Mouse (Mus musculus) bone marrow, adult 2 months (tissue): ENCODE measurements around the gene Cdc42se2. TPM values are rescaled to one million over a fixed set of nuclear protein-coding genes. Genes with fewer than 3 reads are reported as not detected.
A peak's percentile ranks its signal among the peaks of the same experiment; 100 is the strongest.

ENCODE experiments used
- H3K27ac ChIP-seq: fragments of 200-500 bp; 2 replicates; pipeline ENCODE4 v1.5.1; 2012; ENCODE audit warnings: low read depth, mild to moderate bottlenecking, control low read depth, inconsistent platforms, low read length; ENCODE audit not compliant: control insufficient read depth, poor library complexity, insufficient read depth
- H3K4me1 ChIP-seq: fragments of 200-500 bp; 2 replicates; pipeline ENCODE4 v1.6.1; 2011; ENCODE audit warnings: low read length; ENCODE audit not compliant: control insufficient read depth, insufficient read depth
- H3K4me3 ChIP-seq: fragments of 200-500 bp; replicated peaks from 2 replicates; pipeline ENCODE3; 2011; ENCODE audit warnings: mild to moderate bottlenecking, low read depth, low read length, control low read depth; ENCODE audit not compliant: control insufficient read depth
- CTCF ChIP-seq: fragments of 200-500 bp; IDR thresholded peaks from 2 replicates; pipeline ENCODE4 v1.5.1; 2011; ENCODE audit warnings: low read length, control low read depth; ENCODE audit not compliant: control insufficient read depth, insufficient read depth
- POLR2A ChIP-seq: fragments of 200-500 bp; IDR thresholded peaks from 2 replicates; pipeline ENCODE4 v1.6.1; 2011; ENCODE audit warnings: low read depth, mild to moderate bottlenecking, control low read depth, low read length, borderline replicate concordance; ENCODE audit not compliant: control insufficient read depth
- WGBS: fragments of 180-500 bp; shearing (Covaris S2); methylation state at CpG from one replicate; pipeline ENCODE4 v1.1.7; 2018; 5-methylcytosine and 5-hydroxymethylcytosine counted together
- polyA plus RNA-seq: library from polyadenylated mRNA; stranded (reverse); fragments of >200 nt; gene quantifications from 2 replicates; pipeline ENCODE4 v1.2.4, GENCODE M21; 2011; ENCODE audit warnings: low replicate concordance; ENCODE audit not compliant: missing spikeins, insufficient read depth, insufficient read length

Gene Cdc42se2
- polyA plus RNA-seq, 1 experiment: 17.9 TPM

GRCm38 (mm10) chr11:54785566-54785965, 1.9 kb downstream of the Cdc42se2 start:
- TF ChIP-seq POLR2A: no peak
- TF ChIP-seq CTCF: no peak
- H3K4me3 ChIP-seq: no peak overlapping the region
- 83% methylated on average over 3 of the region's 3 CpGs for whole genome bisulfite sequencing

GRCm38 (mm10) chr11:54784436-54784835, 3.0 kb downstream of the Cdc42se2 start:
- 77% methylated on average over 3 of the region's 3 CpGs for WGBS
- Histone ChIP-seq H3K27ac (no peak overlapping the region), H3K4me3 (no peak overlapping the region), H3K4me1 (peaks cover 4% of the 10 kb centered on the region)
- TF ChIP-seq CTCF (no peak), POLR2A (no peak)

More at GRCm38 (mm10) chr11:54785566-54785965, 1.9 kb downstream of the Cdc42se2 start:
- Histone ChIP-seq H3K27ac (no peak overlapping the region), H3K4me1 (peaks cover 4% of the 10 kb centered on the region)

GRCm38 (mm10) chr11:54782253-54782652, 5.2 kb downstream of the Cdc42se2 start:
- 84% methylated on average over 6 of the region's 6 CpGs for WGBS
- Histone ChIP-seq H3K27ac (no peak overlapping the region), H3K4me1 (peaks cover 7% of the 10 kb centered on the region), H3K4me3 (no peak overlapping the region)
- no peak for TF ChIP-seq CTCF
- no peak for TF ChIP-seq POLR2A

- Histone ChIP-seq H3K27ac (no peak overlapping the region), H3K4me1 (peaks cover 6% of the 10 kb centered on the region), H3K4me3 (no peak overlapping the region)
- no peak for TF ChIP-seq CTCF
- TF ChIP-seq POLR2A: no peak
- 86% methylated on average over 1 of the region's 1 CpGs for WGBS
Measured at GRCm38 (mm10) chr11:54779946-54780345, 7.5 kb downstream of the Cdc42se2 start.

- 20% methylated on average over 1 of the region's 1 CpGs for WGBS
- TF ChIP-seq POLR2A: no peak
- no peak for TF ChIP-seq CTCF
Measured at GRCm38 (mm10) chr11:54778131-54778844, 9.2 kb downstream of the Cdc42se2 start.

GRCm38 (mm10) chr11:54777387-54778130, 9.9 kb downstream of the Cdc42se2 start:
- Histone ChIP-seq H3K27ac (no peak overlapping the region), H3K4me1 (peaks cover 8% of the 10 kb centered on the region), H3K4me3 (no peak overlapping the region)
- TF ChIP-seq CTCF: no peak
- TF ChIP-seq POLR2A: no peak
- 72% methylated on average over 6 of the region's 6 CpGs for WGBS

More at GRCm38 (mm10) chr11:54778131-54778844, 9.2 kb downstream of the Cdc42se2 start:
- Histone ChIP-seq H3K4me3 (no peak overlapping the region), H3K4me1 (peaks cover 8% of the 10 kb centered on the region), H3K27ac (no peak overlapping the region; the same call in 1 of the 2 replicates)

GRCm38 (mm10) chr11:54776735-54777333, 10.6 kb downstream of the Cdc42se2 start:
- TF ChIP-seq POLR2A (no peak), CTCF (no peak)
- WGBS: 40% methylated on average over 4 of the region's 4 CpGs
- Histone ChIP-seq H3K27ac (no peak overlapping the region), H3K4me1 (peaks cover 5% of the 10 kb centered on the region), H3K4me3 (no peak overlapping the region)

- Histone ChIP-seq H3K4me1 (peaks cover 5% of the 10 kb centered on the region), H3K27ac (no peak overlapping the region), H3K4me3 (no peak overlapping the region)
- 67% methylated on average over 2 of the region's 2 CpGs for WGBS
- TF ChIP-seq CTCF (no peak), POLR2A (no peak)
Measured at GRCm38 (mm10) chr11:54776367-54776701, 11.1 kb downstream of the Cdc42se2 start.

- WGBS: 34% methylated on average over 4 of the region's 4 CpGs
- Histone ChIP-seq H3K27ac (peak overlapping the region; percentile 29; the same call in 1 of the 2 replicates), H3K4me1 (peaks cover 5% of the 10 kb centered on the region), H3K4me3 (no peak overlapping the region)
- no peak for TF ChIP-seq POLR2A
- no peak for TF ChIP-seq CTCF
Measured at GRCm38 (mm10) chr11:54775628-54776366, 11.7 kb downstream of the Cdc42se2 start.
